Mouse (Mus musculus) heart, postnatal 0 days (tissue): Measurements from ENCODE around the gene Csgalnact2.

Experiments
- CTCF ChIP-seq: IDR thresholded peaks from 2 replicates; pipeline ENCODE4 v1.5.1; 2016; ENCODE audit warnings: antibody characterized with exemption, control low read depth, low read depth
- EP300 ChIP-seq: IDR thresholded peaks from 2 replicates; pipeline ENCODE4 v1.6.1; 2016; ENCODE audit warnings: antibody characterized with exemption, low read depth

- TF ChIP-seq EP300 (no peak), CTCF (no peak)
Measured at GRCm38 (mm10) chr6:118165516-118165915, 26.6 kb upstream of the Csgalnact2 start.
